Mouse (Mus musculus) thymus, postnatal 25 days (tissue): ENCODE results near the gene Bpifa5.

Experiments used
- DNase-seq: peaks from one replicate; pipeline ENCODE4 v3.0.0; 2022

The Bpifa5 gene

DNA sequence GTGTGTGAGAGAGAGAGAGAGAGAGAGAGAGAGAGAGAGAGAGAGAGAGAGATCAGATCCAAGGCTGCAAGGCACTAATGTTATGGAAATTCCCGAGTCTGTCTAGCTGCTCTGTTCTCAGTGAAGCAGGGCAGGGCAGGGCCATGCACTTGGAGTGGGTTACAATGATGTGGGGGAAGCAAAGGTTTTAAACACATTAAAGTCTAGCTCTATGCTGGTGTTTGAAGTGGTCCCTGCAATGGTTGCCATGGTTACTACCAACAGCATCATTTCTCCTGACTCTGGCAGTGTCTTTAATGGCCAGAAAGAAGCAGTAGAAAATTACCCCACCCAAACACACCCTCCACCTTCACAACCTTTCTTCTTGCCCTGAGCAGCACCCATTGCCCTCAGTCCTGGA lies 48.7 kb downstream of the Bpifa5 start:
- no peak for DNase-seq

DNA sequence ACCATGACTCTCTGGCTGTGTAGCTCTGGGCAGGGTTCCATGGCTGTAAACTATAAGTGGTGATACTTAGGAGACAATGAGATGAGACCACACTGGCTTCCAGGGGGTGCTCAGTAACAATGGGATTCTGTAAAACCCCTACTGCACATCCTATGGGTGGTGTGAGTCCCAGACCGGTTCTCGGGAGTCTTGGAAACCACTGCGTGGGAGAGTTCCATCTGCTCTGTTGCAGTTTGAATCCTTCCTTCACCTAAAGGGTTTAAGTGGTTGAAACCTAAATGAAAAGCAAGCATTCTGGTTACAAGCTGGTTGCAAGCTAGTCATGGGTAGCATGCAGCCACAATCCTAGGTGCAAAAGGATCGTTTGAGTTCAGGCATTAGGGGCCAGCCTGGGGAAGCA lies 49.5 kb downstream of the Bpifa5 start:
- DNase-seq: no peak

DNA sequence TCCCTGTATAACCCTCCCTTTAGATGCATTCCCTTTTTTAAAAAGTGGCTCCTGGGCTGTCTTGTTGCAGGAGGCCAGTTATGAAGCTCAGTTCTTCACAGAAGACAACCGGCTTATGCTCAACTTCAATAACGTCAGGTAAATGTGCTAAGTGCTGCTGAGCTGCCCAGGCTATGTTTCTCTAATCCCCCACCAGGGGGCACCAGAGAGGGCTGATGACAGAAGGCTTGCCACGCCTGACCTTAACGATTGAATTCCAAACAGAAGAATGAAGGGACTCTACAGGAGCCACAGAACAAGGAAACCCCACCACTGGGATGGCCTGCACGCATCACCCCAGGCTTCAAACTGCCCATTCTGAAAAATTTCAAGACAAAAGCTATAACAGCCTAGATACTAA lies 52.8 kb downstream of the Bpifa5 start:
- peak; percentile 59 for DNase-seq
